Mouse (Mus musculus) stomach, embryonic 14.5 days (tissue): Measurements from ENCODE around the gene Anapc7. TPM values are rescaled to one million over a fixed set of nuclear protein-coding genes. Genes with fewer than 3 reads are reported as not detected.
"Not testable (repeated sequence)": the region's sequence is repeated elsewhere in the genome, so short reads cannot be mapped to it uniquely, and the experiment has no call there.

Experiments used
- ATAC-seq: fragments of 200-750 bp; cut with Nextera tagmentation; 2 replicates; pipeline ENCODE4 v1.8.0; 2017; ENCODE audit warnings: low read depth, moderate TSS enrichment; ENCODE audit not compliant: insufficient number of reproducible peaks, insufficient read depth, low FRiP score
- H3K27ac ChIP-seq: fragments of 300-500 bp; sonication (generic); 2 replicates; pipeline ENCODE4 v1.5.1; 2014; ENCODE audit warnings: mild to moderate bottlenecking, low read length, moderate library complexity, mixed read lengths
- H3K27me3 ChIP-seq: fragments of 300-500 bp; sonication (generic); 2 replicates; pipeline ENCODE4 v1.6.1; 2014; ENCODE audit warnings: low read length, control low read depth, mixed read lengths; ENCODE audit not compliant: control insufficient read depth, insufficient read depth
- H3K36me3 ChIP-seq: fragments of 300-500 bp; sonication (generic); 2 replicates; pipeline ENCODE4 v1.6.1; 2014; ENCODE audit warnings: mild to moderate bottlenecking, control low read depth, low read length, moderate library complexity, mixed read lengths; ENCODE audit not compliant: control insufficient read depth, insufficient read depth
- H3K4me1 ChIP-seq: fragments of 300-500 bp; sonication (generic); 2 replicates; pipeline ENCODE4 v1.6.1; 2014; ENCODE audit warnings: low read length, control low read depth, mixed read lengths; ENCODE audit not compliant: control insufficient read depth, insufficient read depth
- H3K4me2 ChIP-seq: fragments of 300-500 bp; sonication (generic); replicated peaks from 2 replicates; pipeline ENCODE4 v1.6.1; 2014; ENCODE audit warnings: low read depth, low read length, control low read depth
- H3K4me3 ChIP-seq: fragments of 300-500 bp; sonication (generic); 2 replicates; pipeline ENCODE4 v1.5.1; 2014; ENCODE audit warnings: low read depth, low read length, control low read depth
- H3K9ac ChIP-seq: fragments of 300-500 bp; sonication (generic); replicated peaks from 2 replicates; pipeline ENCODE4 v1.6.1; 2014; ENCODE audit warnings: low read depth, mild to moderate bottlenecking, control low read depth, low read length, moderate library complexity, mixed read lengths
- H3K9me3 ChIP-seq: fragments of 300-500 bp; sonication (generic); 2 replicates; pipeline ENCODE4 v1.6.1; 2016; ENCODE audit warnings: low read depth, low read length, control low read depth; ENCODE audit not compliant: control insufficient read depth
- WGBS: fragments of 180-500 bp; shearing (Covaris S2); extraction: QIAGEN DNeasy Blood & Tissue Kit; methylation state at CpG from one replicate; pipeline ENCODE4 v1.1.7; 2014; 5-methylcytosine and 5-hydroxymethylcytosine counted together
- polyA plus RNA-seq: library from polyadenylated mRNA; unstranded; fragments of >200 nt; fragmentation: Nextera tagmentation; extraction: Ambion mirVana; gene quantifications from 2 replicates; pipeline ENCODE4 v1.2.1, GENCODE M21; 2014

Anapc7 gene
- polyA plus RNA-seq, 1 experiment from 2014 or later, result 29.4 TPM

DNA sequence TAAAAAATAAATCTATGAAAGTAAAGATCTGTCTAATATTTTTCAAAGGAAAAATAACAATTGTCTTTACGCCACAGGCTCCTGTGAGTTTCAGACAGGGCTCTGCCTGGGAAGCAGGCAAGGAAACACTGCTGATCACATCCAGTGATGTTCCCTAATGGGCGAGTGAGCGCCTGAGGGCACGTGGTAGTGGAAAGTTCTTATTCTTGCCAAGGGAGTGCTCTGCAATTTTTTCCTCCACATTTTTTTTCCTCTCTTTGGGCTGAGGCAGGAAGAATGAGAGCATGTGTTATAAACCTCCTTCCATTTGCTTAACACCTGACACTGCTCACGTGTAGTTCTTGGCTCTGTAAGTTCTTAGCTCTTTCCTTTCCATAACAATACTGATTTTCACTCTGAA, 60.4 kb downstream of the Anapc7 start:
- Histone ChIP-seq H3K9ac (no peak overlapping the region), H3K36me3 (peaks cover 66% of the 10 kb centered on the region), H3K27ac (no peak overlapping the region), H3K9me3 (no peaks in the 10 kb centered on the region), H3K4me3 (no peak overlapping the region), H3K4me2 (no peak overlapping the region), H3K4me1 (no peaks in the 10 kb centered on the region), H3K27me3 (no peaks in the 10 kb centered on the region)
- no peak for ATAC-seq
- 76% methylated on average over 5 of the region's 5 CpGs for WGBS

DNA sequence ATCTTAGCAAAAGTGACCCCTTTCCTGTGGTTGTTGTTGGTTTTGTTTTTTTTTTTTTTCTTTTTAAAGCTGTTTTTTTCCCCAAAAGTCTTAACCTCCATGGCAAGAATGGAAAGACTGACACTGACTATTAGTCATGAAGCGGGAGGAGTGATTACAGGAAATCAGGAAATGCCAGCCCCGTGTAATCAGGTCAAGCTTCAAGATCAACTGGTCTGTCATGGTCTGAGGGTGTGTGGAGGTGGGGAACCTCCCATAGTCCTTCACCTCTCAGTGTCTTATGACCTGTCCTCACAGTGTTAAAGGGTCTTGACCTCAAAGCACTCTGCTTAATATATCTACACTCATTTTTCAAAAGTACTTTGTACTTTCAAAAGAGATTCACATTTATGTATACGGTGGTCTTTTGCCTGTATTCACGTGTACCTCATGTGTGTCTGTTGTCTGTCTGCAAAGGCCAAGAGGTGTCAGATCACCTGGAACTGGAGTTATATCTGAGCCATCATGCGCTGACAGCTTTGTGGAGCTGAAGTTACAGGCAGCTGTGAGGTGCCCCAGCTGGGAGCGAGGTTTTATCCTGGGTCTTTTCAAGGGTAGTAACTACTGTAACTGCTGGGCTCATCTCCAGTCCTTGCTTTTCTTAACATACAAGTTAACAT, 61.4 kb downstream of the Anapc7 start:
- Histone ChIP-seq H3K4me3 (no peak overlapping the region), H3K36me3 (peaks cover 61% of the 10 kb centered on the region), H3K27ac (no peak overlapping the region), H3K27me3 (no peaks in the 10 kb centered on the region), H3K4me2 (no peak overlapping the region), H3K9me3 (no peaks in the 10 kb centered on the region), H3K9ac (no peak overlapping the region), H3K4me1 (no peaks in the 10 kb centered on the region)
- no peak for ATAC-seq
- 81% methylated on average over 6 of the region's 6 CpGs for WGBS

- not testable (repeated sequence) for H3K9ac ChIP-seq, H3K4me1 ChIP-seq, ATAC-seq, H3K9me3 ChIP-seq, H3K27ac ChIP-seq, H3K4me2 ChIP-seq, H3K27me3 ChIP-seq, H3K4me3 ChIP-seq
- H3K36me3 ChIP-seq, result peaks cover 79% of the 10 kb centered on the region
- WGBS, result 74% methylated on average over 5 of the region's 5 CpGs
These were observed 64.8 kb downstream of the Anapc7 start for GRCm38 (mm10) chr5:122486243-122486642.

- Histone ChIP-seq H3K27me3 (no peaks in the 10 kb centered on the region), H3K4me1 (no peaks in the 10 kb centered on the region), H3K4me2 (no peak overlapping the region), H3K36me3 (peaks cover 74% of the 10 kb centered on the region), H3K4me3 (no peak overlapping the region), H3K27ac (no peak overlapping the region), H3K9ac (no peak overlapping the region), H3K9me3 (no peaks in the 10 kb centered on the region)
- ATAC-seq, result no peak
- whole genome bisulfite sequencing, result 94% methylated on average over 6 of the region's 6 CpGs
These were observed 66.3 kb downstream of the Anapc7 start for GRCm38 (mm10) chr5:122487825-122488224.

- Histone ChIP-seq H3K4me1 (no peaks in the 10 kb centered on the region), H3K4me2 (no peak overlapping the region), H3K4me3 (no peak overlapping the region), H3K9ac (no peak overlapping the region), H3K36me3 (peaks cover 71% of the 10 kb centered on the region), H3K27me3 (no peaks in the 10 kb centered on the region), H3K9me3 (no peaks in the 10 kb centered on the region), H3K27ac (no peak overlapping the region)
- 94% methylated on average over 2 of the region's 2 CpGs for WGBS
- no peak for ATAC-seq
These were observed 68.7 kb downstream of the Anapc7 start for GRCm38 (mm10) chr5:122490148-122490547.

GRCm38 (mm10) chr5:122491385-122491784, 69.9 kb downstream of the Anapc7 start:
- no peak for ATAC-seq
- 87% methylated on average over 10 of the region's 10 CpGs for WGBS
- Histone ChIP-seq H3K4me3 (no peak overlapping the region), H3K4me2 (no peak overlapping the region), H3K36me3 (peaks cover 75% of the 10 kb centered on the region), H3K4me1 (no peaks in the 10 kb centered on the region), H3K9me3 (no peaks in the 10 kb centered on the region), H3K27me3 (no peaks in the 10 kb centered on the region), H3K27ac (no peak overlapping the region), H3K9ac (no peak overlapping the region)

DNA sequence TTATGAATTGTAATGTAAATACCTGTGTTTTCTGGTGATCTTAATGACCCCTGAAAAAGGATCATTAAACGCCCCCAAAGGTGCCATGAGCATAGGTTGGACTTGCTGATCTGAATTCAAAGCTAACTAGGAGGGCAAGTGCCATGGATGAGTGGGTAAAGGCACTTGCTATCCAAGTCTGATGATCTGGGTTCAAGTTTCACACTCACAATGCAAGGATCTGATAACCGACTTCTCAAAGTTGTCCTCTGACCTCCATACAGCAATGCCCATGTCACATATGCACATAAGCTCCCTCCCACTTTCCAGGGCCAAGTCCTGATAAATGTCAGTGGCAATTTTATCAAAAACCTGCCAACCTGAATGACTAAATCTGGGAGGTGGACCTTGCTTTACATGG, 71.5 kb downstream of the Anapc7 start:
- Histone ChIP-seq H3K27ac (no peak overlapping the region), H3K36me3 (peaks cover 73% of the 10 kb centered on the region), H3K9me3 (no peaks in the 10 kb centered on the region), H3K4me2 (no peak overlapping the region), H3K4me1 (peaks cover 4% of the 10 kb centered on the region), H3K9ac (no peak overlapping the region), H3K4me3 (no peak overlapping the region), H3K27me3 (no peaks in the 10 kb centered on the region)
- WGBS, result 81% methylated on average over 2 of the region's 2 CpGs
- ATAC-seq, result no peak

- H3K9me3 ChIP-seq, result no peaks in the 10 kb centered on the region
- ATAC-seq, result no peak
- 59% methylated on average over 1 of the region's 1 CpGs for WGBS
- no peak overlapping the region for H3K9ac ChIP-seq
- peaks cover 63% of the 10 kb centered on the region for H3K36me3 ChIP-seq
- no peak overlapping the region for H3K4me3 ChIP-seq
- peaks cover 11% of the 10 kb centered on the region for H3K4me1 ChIP-seq
- H3K27ac ChIP-seq, result no peak overlapping the region
- no peak overlapping the region for H3K4me2 ChIP-seq
- H3K27me3 ChIP-seq, result no peaks in the 10 kb centered on the region
These were observed 73.0 kb downstream of the Anapc7 start for GRCm38 (mm10) chr5:122494449-122494848.
